Mouse (Mus musculus) kidney, adult 2 months (tissue): ENCODE measurements around the gene Slc17a7.

Experiments used
- CTCF ChIP-seq: fragments of 200-500 bp; conservative IDR thresholded peaks from 2 replicates; pipeline ENCODE4 v1.5.1; 2011; ENCODE audit warnings: low read depth, mild to moderate bottlenecking, control low read depth, low read length, moderate library complexity, mixed read lengths; ENCODE audit not compliant: insufficient read depth, insufficient read length
- POLR2A ChIP-seq: fragments of 200-500 bp; IDR thresholded peaks from one replicate; pipeline ENCODE4 v1.6.1; 2011; ENCODE audit warnings: low read depth, low read length, control low read depth

- TF ChIP-seq POLR2A (no peak), CTCF (peak; percentile 52)
These were observed 8.7 kb upstream of the Slc17a7 start for GRCm38 (mm10) chr7:45154993-45155514.
